Mouse (Mus musculus): ENCODE results near the gene Atad5. TPM values are rescaled to one million over a fixed set of nuclear protein-coding genes. Genes with fewer than 3 reads are reported as not detected.

Gene Atad5
- polyA plus RNA-seq, 1 experiment, result not detected

DNA sequence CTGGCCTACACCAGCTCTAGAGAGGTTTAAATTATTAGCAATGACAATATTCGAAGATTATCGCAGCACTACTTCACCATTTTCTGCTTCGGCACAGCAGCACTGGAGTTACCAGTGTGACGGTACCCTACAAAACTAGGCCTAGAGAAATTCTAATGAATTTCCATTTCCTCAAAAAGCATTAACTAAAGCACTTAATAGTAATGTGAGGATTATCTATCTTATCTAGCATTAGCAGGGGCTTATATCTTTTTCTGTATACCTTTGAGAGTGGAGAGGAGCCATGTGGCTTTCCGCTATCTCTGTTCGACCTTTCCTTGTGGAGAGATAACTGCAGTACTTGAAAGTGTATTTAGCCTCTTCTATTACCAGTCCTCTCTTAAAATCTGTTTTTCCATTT is 9.4 kb upstream of the Atad5 start:
- 81% methylated on average over 6 of the region's 6 CpGs for WGBS
- Histone ChIP-seq H3K27ac (ENCODE audit: insufficient read depth, low read depth, low read length) (no peak overlapping the region), H3K4me1 (ENCODE audit: control insufficient read depth, insufficient read depth, low read length) (0 out of 2 replicates have a peak, but pooled peaks cover 5% of the 10 kb centered on the region), H3K4me3 (ENCODE audit: insufficient read depth, low read depth, low read length) (no peak overlapping the region)
- TF ChIP-seq POLR2A (IDR thresholded peaks at IDR 0.05; ENCODE audit: insufficient read depth, low read depth, low read length) (no peak), CTCF (IDR thresholded peaks at IDR 0.05; ENCODE audit: insufficient read depth, low read depth, low read length) (no peak)

DNA sequence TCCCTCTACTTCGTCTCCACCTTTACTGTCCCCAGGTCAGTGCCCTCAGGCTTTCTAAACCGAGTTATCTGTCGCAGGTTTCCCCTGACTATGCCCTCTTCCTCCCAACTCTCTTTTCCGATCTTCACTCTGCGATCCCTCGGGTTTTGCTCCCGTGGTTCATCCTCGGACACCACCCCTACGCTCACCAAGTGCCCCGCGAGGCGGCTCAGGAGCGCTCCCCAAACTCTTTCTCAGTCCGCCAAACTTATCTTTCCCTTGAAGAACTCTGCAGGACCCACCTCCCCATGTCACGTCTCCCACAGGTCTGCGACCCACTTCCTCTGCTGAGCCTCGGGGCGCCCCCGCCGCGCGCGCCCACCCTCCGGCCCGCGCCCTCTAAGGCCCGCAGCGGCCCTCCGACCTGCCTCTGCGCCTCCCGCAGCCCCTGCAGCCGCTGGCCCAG is 8.8 kb upstream of the Atad5 start:
- H3K27ac ChIP-seq (ENCODE audit: insufficient read depth, low read depth, low read length), result peak overlapping the region; percentile 55
- WGBS, result 3% methylated on average over 32 of the region's 32 CpGs
- peak overlapping the region; percentile 79 for H3K4me3 ChIP-seq (ENCODE audit: insufficient read depth, low read depth, low read length)
- 0 out of 2 replicates have a peak, but pooled peaks cover 5% of the 10 kb centered on the region for H3K4me1 ChIP-seq (ENCODE audit: control insufficient read depth, insufficient read depth, low read length)
- no peak for TF ChIP-seq CTCF (IDR thresholded peaks at IDR 0.05; ENCODE audit: insufficient read depth, low read depth, low read length)
- no peak for TF ChIP-seq POLR2A (IDR thresholded peaks at IDR 0.05; ENCODE audit: insufficient read depth, low read depth, low read length)

DNA sequence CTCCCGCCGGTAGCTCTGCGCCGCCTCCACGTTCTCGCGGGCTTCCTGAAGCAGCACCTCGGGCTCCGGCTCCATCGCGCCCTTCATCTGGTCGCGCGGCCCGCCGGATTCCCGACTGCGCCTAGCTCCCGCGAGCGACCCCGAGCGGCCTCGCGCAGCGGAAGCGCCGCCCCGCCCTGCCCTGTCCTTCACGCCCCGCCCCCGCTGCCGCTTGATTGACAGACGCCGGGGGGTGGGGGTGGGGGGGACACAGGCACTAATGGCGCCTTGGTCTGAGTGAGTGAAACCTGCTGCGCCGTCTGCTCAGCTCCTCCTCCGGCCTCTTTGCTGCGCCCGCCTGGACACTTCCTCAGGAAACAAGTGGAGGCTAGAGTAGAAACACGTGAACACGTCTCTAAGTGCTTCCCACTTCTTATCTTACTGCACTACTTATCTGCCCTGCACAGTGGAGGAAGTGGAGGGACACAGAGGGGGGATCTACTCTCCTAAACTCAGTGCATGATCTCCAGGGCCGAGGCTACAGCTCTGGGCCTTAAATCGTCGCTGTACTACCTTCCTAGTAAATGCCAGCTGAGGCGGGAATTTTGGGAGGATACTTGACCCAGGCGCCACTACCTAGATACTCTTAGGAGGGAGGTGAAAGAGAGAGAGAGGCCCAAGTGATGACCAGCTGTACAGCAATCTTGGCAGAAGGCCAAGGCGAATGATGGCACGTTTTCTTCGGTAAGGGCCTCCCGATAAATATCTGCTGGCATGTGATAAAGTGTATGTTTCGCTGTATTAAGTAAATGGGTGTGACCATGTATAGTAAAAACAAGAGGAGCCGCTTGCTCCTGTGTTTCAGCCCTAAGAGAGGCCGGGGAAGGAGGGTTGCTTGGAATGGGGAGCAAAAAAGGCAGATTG is 8.1 kb upstream of the Atad5 start, which contains the start of gene Crlf3:
Gene Crlf3, minus strand, starts transcription at position 166 of the 903 bp plus-strand sequence.
- WGBS, result 9% methylated on average over 55 of the region's 55 CpGs
- TF ChIP-seq CTCF (IDR thresholded peaks at IDR 0.05; ENCODE audit: insufficient read depth, low read depth, low read length) (no peak), POLR2A (IDR thresholded peaks at IDR 0.05; ENCODE audit: insufficient read depth, low read depth, low read length) (peak; percentile 75)
- H3K27ac ChIP-seq (ENCODE audit: insufficient read depth, low read depth, low read length), result peak within 1 kb of the TSS; percentile 55
- H3K4me3 ChIP-seq (ENCODE audit: insufficient read depth, low read depth, low read length), result peak within 1 kb of the TSS; percentile 79
- 0 out of 2 replicates have a peak, but pooled peaks cover 5% of the 10 kb centered on the region for H3K4me1 ChIP-seq (ENCODE audit: control insufficient read depth, insufficient read depth, low read length)

DNA sequence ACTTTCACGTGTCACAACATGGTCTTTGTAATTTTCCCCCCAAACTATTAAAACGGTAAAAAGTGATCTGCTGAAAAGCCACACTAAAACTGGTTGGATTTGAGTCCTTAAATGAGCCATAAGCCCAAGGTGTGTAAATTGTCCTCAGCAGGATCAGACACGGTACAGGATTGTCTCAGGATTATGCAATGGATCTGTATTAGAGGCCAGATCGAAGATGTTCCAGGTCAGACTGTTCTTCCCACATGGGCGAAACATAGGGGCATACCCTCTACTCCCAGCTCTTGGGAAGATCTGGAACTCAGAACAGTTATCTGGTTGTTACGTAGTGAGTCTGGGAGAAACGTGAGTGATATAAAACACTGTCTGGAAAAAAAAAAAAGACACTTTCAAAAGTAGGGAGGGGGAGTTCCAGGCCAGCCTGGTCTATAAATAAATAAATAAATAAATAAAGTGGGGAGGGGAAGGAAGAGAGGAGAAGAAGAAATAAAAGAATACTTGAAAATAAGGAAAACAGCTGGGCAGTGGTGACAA is 7.3 kb upstream of the Atad5 start:
- Histone ChIP-seq H3K4me1 (ENCODE audit: control insufficient read depth, insufficient read depth, low read length) (0 out of 2 replicates have a peak, but pooled peaks cover 5% of the 10 kb centered on the region), H3K27ac (ENCODE audit: insufficient read depth, low read depth, low read length) (no peak overlapping the region), H3K4me3 (ENCODE audit: insufficient read depth, low read depth, low read length) (no peak overlapping the region)
- no peak for TF ChIP-seq CTCF (IDR thresholded peaks at IDR 0.05; ENCODE audit: insufficient read depth, low read depth, low read length)
- no peak for TF ChIP-seq POLR2A (IDR thresholded peaks at IDR 0.05; ENCODE audit: insufficient read depth, low read depth, low read length)
- WGBS, result 89% methylated on average over 7 of the region's 7 CpGs

DNA sequence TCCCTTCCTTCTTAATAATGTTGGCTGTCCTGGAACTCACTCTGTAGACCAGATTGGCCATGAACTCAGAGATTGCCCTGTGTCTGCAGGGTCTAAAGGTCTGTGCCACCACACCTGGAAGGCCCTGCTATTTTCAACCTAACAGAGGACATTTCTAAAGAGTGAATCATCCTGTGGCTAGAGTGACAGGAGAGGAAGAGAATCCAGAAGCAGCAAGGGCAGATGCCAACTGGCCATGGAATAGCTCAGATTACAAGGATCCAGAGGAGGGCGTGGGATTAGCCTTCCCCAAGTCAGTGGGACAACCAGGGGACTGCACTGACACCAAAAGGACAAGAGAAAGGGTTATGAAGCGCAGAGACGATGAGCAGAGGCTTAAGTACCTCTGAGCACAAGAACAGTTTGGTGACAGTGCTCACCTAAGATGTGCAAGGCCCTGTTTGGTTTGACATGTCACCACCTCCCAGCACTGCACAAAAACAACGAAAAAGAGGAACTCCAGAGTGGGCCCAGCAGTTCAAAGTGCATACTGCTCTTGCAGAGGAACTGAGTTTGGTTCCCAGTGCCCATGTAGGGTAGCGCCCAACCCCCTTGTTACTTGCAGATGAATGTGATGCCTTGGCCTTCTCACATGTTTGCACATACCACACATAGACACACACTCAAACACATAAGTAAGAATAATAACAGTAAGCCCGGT is 3.7 kb upstream of the Atad5 start:
- TF ChIP-seq CTCF (IDR thresholded peaks at IDR 0.05; ENCODE audit: insufficient read depth, low read depth, low read length) (no peak), POLR2A (IDR thresholded peaks at IDR 0.05; ENCODE audit: insufficient read depth, low read depth, low read length) (no peak)
- no peak overlapping the region for H3K27ac ChIP-seq (ENCODE audit: insufficient read depth, low read depth, low read length)
- H3K4me1 ChIP-seq (ENCODE audit: control insufficient read depth, insufficient read depth, low read length), result peaks cover 7% of the 10 kb centered on the region
- WGBS, result 84% methylated on average over 6 of the region's 6 CpGs
- H3K4me3 ChIP-seq (ENCODE audit: insufficient read depth, low read depth, low read length), result no peak overlapping the region

DNA sequence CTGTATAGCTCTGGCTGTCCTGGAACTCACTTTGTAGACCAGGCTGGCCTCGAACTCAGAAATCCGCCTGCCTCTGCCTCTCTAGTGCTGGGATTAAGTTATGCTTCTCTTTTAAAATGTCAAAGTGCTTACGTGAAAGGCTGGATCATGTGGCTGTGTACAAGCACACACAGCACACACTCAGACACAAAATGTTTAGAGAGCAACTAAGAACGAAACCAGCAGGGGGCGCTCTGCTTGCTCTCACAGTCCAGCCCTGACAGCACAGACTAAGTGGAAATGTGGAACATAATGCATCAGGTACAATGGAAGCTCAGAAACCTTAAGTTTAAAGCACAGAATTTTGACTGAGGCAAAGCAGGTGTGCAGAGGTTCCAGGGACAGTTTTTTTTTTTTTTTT is 2.4 kb upstream of the Atad5 start:
- Histone ChIP-seq H3K4me1 (ENCODE audit: control insufficient read depth, insufficient read depth, low read length) (peaks cover 3% of the 10 kb centered on the region), H3K27ac (ENCODE audit: insufficient read depth, low read depth, low read length) (no peak overlapping the region), H3K4me3 (ENCODE audit: insufficient read depth, low read depth, low read length) (no peak overlapping the region)
- 6% methylated on average over 5 of the region's 5 CpGs for WGBS
- TF ChIP-seq POLR2A (IDR thresholded peaks at IDR 0.05; ENCODE audit: insufficient read depth, low read depth, low read length), result no peak
- TF ChIP-seq CTCF (IDR thresholded peaks at IDR 0.05; ENCODE audit: insufficient read depth, low read depth, low read length), result no peak

DNA sequence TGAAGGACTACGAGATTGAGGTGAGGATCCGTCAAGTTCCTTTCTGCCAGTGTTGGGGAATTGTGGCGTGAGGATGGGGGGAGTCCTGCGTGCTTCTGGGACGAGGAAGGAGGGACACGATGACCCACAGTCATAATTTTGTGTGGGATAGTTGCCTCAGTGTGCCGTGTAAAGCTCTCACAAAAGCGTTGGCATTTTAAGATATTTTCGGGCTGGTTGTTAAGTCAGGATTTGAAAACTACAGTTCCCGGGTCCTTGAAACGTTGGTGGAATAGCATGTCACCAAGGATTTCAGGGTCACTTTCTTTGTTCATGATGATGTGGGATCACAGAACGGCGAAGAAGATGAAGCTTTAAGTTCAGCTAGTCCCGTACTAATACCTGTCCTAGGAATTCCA is 616 bp downstream of the Atad5 start:
- Histone ChIP-seq H3K4me1 (ENCODE audit: control insufficient read depth, insufficient read depth, low read length) (peaks cover 3% of the 10 kb centered on the region), H3K4me3 (ENCODE audit: insufficient read depth, low read depth, low read length) (peak overlapping the region; percentile 76), H3K27ac (ENCODE audit: insufficient read depth, low read depth, low read length) (no peak overlapping the region)
- TF ChIP-seq CTCF (IDR thresholded peaks at IDR 0.05; ENCODE audit: insufficient read depth, low read depth, low read length) (no peak), POLR2A (IDR thresholded peaks at IDR 0.05; ENCODE audit: insufficient read depth, low read depth, low read length) (no peak)
- under 1% methylated on average over 14 of the region's 14 CpGs for WGBS

DNA sequence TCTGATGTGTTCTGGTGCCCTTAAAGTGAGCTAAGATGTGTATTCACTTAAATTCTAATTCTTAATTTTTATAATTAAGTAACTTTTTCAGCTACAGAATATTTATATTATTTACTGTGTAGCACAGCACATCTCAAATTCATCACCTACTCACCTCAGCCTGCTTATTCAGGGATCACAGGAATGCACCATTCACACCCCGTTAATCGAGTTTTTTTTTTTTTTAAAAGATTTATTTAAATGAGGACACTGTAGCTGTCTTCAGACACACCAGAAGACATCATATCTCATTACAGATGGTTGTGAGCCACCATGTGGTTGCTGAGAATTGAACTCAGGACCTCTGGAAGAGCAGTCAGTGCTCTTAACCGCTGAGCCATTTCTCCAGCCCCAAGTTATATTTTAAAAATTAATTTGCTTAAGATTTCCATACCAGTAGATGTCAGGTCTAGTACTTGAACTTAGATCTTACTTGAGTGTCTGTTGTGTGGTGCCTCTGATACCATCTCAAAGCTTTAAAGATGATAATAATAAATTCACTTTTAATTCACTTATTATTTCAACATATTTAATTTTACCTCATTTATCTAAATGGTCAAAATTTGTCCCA is 1.5 kb downstream of the Atad5 start:
- peaks cover 3% of the 10 kb centered on the region for H3K4me1 ChIP-seq (ENCODE audit: control insufficient read depth, insufficient read depth, low read length)
- H3K4me3 ChIP-seq (ENCODE audit: insufficient read depth, low read depth, low read length), result no peak overlapping the region
- WGBS, result 48% methylated on average over 3 of the region's 3 CpGs
- TF ChIP-seq CTCF (IDR thresholded peaks at IDR 0.05; ENCODE audit: insufficient read depth, low read depth, low read length) (no peak), POLR2A (IDR thresholded peaks at IDR 0.05; ENCODE audit: insufficient read depth, low read depth, low read length) (no peak)
- no peak overlapping the region for H3K27ac ChIP-seq (ENCODE audit: insufficient read depth, low read depth, low read length)

All from olfactory bulb, adult 2 months (tissue).